Mouse (Mus musculus): ENCODE measurements around the gene Olfr651. TPM values are rescaled to one million over a fixed set of nuclear protein-coding genes. Genes with fewer than 3 reads are reported as not detected.

Gene Olfr651
- polyA plus RNA-seq (2012; rRNA removed): not detected in 2 replicates

GRCm38 (mm10) chr7:104549833-104550232, at the start of gene Olfr651:
Gene Olfr651, plus strand, starts transcription at chr7:104550133.

GRCm38 (mm10) chr7:104507421-104508065, 42.4 kb upstream of the Olfr651 start, which contains the start of gene Trim30d:
Gene Trim30d, minus strand, starts transcription at chr7:104507849.

GRCm38 (mm10) chr7:104560601-104561000, 10.7 kb downstream of the Olfr651 start, which contains the start of gene Olfr652:
Gene Olfr652, plus strand, starts transcription at chr7:104560901.

GRCm38 (mm10) chr7:104577014-104577413, 27.1 kb downstream of the Olfr651 start, which contains the start of gene Olfr653:
Gene Olfr653, plus strand, starts transcription at chr7:104577314.

GRCm38 (mm10) chr7:104586725-104587124, 36.8 kb downstream of the Olfr651 start, which contains the start of gene Olfr654:
Gene Olfr654, plus strand, starts transcription at chr7:104587025.

DNA sequence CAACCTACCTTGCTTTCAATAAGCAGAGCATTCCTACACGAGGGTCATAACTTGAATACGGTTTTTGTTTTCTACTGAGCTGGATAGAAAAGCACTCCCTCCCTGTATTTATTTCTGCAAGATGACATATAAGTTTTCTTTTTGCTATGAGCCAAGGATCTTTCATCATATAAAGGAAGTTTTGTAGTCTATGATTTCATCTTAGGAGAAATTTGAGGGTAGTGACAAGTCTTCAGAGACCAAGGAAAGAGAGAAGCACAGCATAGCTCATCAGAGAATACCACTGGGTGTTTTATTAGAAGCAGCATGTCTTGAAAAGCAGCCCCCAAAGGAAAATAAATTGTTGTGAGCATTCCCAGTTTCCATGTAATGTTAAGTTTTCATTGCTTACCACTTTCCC, 51.7 kb downstream of the Olfr651 start, which contains the start of gene Olfr655:
Gene Olfr655 (minus strand): TSS at position 101 of the 400 bp plus-strand sequence.

Other genes with a start within 250 kb of the Olfr651 start
- gene Trim12a, start 234.7 kb upstream of the Olfr651 start, polyA plus RNA-seq (2012; rRNA removed): 3.5 and 3.7 TPM in 2 replicates
- 0.02 TPM in 1 of 2 replicates, not detected in the other for gene Trim34b, start 220.7 kb upstream of the Olfr651 start, polyA plus RNA-seq (2012; rRNA removed)
- gene Trim12c, start 196.8 kb upstream of the Olfr651 start, polyA plus RNA-seq (2012; rRNA removed): 2.0 and 2.9 TPM in 2 replicates
- 0.15 and 0.23 TPM in 2 replicates for gene Trim30b, start 180.2 kb upstream of the Olfr651 start, polyA plus RNA-seq (2012; rRNA removed)
- 0.21 and 0.23 TPM in 2 replicates for gene Trim30c, start 149.3 kb upstream of the Olfr651 start, polyA plus RNA-seq (2012; rRNA removed)
- 1.8 and 2.6 TPM in 2 replicates for gene Trim30a, start 84.9 kb upstream of the Olfr651 start, polyA plus RNA-seq (2012; rRNA removed)
- gene Trim30d, start 42.3 kb upstream of the Olfr651 start, polyA plus RNA-seq (2012; rRNA removed): 0.63 and 0.83 TPM in 2 replicates
- gene Olfr652, start 10.8 kb downstream of the Olfr651 start, polyA plus RNA-seq (2012; rRNA removed): not detected in 2 replicates
- not detected in 2 replicates for gene Olfr653, start 27.2 kb downstream of the Olfr651 start, polyA plus RNA-seq (2012; rRNA removed)
- not detected in 2 replicates for gene Olfr654, start 36.9 kb downstream of the Olfr651 start, polyA plus RNA-seq (2012; rRNA removed)
- gene Olfr655, start 51.6 kb downstream of the Olfr651 start, polyA plus RNA-seq (2012; rRNA removed): not detected in 2 replicates
- not detected in 2 replicates for gene Olfr656, start 63.8 kb downstream of the Olfr651 start, polyA plus RNA-seq (2012; rRNA removed)
- gene Olfr657, start 74.7 kb downstream of the Olfr651 start, polyA plus RNA-seq (2012; rRNA removed): not detected in 2 replicates
- 0.01 TPM in 1 of 2 replicates, not detected in the other for gene Olfr658, start 97.2 kb downstream of the Olfr651 start, polyA plus RNA-seq (2012; rRNA removed)
- gene Olfr659, start 116.6 kb downstream of the Olfr651 start, polyA plus RNA-seq (2012; rRNA removed): not detected in 2 replicates
- gene Olfr661, start 136.4 kb downstream of the Olfr651 start, polyA plus RNA-seq (2012; rRNA removed): not detected in 2 replicates
- not detected in 2 replicates for gene Usp17le, start 227.3 kb downstream of the Olfr651 start, polyA plus RNA-seq (2012; rRNA removed)